Mouse (Mus musculus) embryonic facial prominence, embryonic 14.5 days (tissue): ENCODE data around the gene Zbtb21. TPM values are rescaled to one million over a fixed set of nuclear protein-coding genes. Genes with fewer than 3 reads are reported as not detected.
A peak's percentile ranks its signal among the peaks of the same experiment; 100 is the strongest.

Experiments used
- ATAC-seq: fragments of 200-750 bp; cut with Nextera tagmentation; 2 replicates; pipeline ENCODE4 v1.8.0; 2017; ENCODE audit warnings: low read depth, moderate number of reproducible peaks, moderate TSS enrichment
- DNase-seq: peaks from one replicate; pipeline ENCODE4 v3.0.0-alpha.2; 2015; ENCODE audit warnings: low spot score
- H3K27ac ChIP-seq: fragments of 300-500 bp; sonication (generic); replicated peaks from 2 replicates; pipeline ENCODE4 v1.5.1; 2014; ENCODE audit warnings: low read depth, mild to moderate bottlenecking, low read length, moderate library complexity
- H3K27me3 ChIP-seq: fragments of 300-500 bp; sonication (generic); replicated peaks from 2 replicates; pipeline ENCODE4 v1.6.1; 2014; ENCODE audit warnings: low read length; ENCODE audit not compliant: control insufficient read depth, insufficient read depth
- H3K36me3 ChIP-seq: fragments of 300-500 bp; sonication (generic); 2 replicates; pipeline ENCODE4 v1.6.1; 2014; ENCODE audit warnings: low read length, mixed read lengths; ENCODE audit not compliant: control insufficient read depth, insufficient read depth
- H3K4me1 ChIP-seq: fragments of 300-500 bp; sonication (generic); 2 replicates; pipeline ENCODE4 v1.6.1; 2014; ENCODE audit warnings: antibody characterized with exemption, low read length; ENCODE audit not compliant: control insufficient read depth, insufficient read depth
- H3K4me2 ChIP-seq: fragments of 300-500 bp; sonication (generic); 2 replicates; pipeline ENCODE4 v1.6.1; 2014; ENCODE audit warnings: low read depth, mild to moderate bottlenecking, low read length, moderate library complexity, mixed read lengths
- H3K4me3 ChIP-seq: fragments of 300-500 bp; sonication (generic); 2 replicates; pipeline ENCODE4 v1.5.1; 2014; ENCODE audit warnings: low read depth, mild to moderate bottlenecking, low read length
- H3K9ac ChIP-seq: fragments of 300-500 bp; sonication (generic); 2 replicates; pipeline ENCODE4 v1.6.1; 2014; ENCODE audit warnings: low read depth, mild to moderate bottlenecking, low read length, moderate library complexity, mixed read lengths
- H3K9me3 ChIP-seq: fragments of 300-500 bp; sonication (generic); 2 replicates; pipeline ENCODE4 v1.6.1; 2016; ENCODE audit warnings: low read length; ENCODE audit not compliant: control insufficient read depth
- WGBS: fragments of 180-500 bp; shearing (Covaris S2); extraction: QIAGEN DNeasy Blood & Tissue Kit; methylation state at CpG from one replicate; pipeline ENCODE4 v1.1.7; 2014; 5-methylcytosine and 5-hydroxymethylcytosine counted together
- polyA plus RNA-seq: library from polyadenylated mRNA; unstranded; fragments of >200 nt; fragmentation: Nextera tagmentation; extraction: Ambion mirVana; gene quantifications from 2 replicates; pipeline ENCODE4 v1.2.1, GENCODE M21; 2014

The Zbtb21 gene
- polyA plus RNA-seq, 1 experiment from 2014 or later = 14.1 TPM

DNA sequence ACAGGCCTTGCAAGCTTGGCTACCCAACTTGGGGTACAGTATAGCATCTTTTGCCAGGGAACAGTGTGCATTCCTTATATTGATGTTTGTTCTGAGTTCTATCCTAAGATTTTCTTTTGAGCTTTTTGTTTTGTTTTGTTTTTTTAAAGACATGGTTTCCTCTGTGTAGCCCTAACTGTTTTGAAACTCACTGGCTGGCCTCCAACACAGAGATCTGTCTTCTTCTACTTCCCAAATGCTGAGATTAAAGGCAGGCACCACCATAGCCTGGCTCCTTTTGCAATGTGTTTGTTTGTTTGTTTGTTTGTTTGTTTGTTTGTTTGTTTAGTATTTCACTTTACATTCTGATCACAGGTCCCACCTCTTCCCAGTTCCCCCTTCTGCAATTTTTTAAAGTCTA is 32.2 kb downstream of the Zbtb21 start:
- Histone ChIP-seq H3K27ac (no peak overlapping the region), H3K27me3 (no peaks in the 10 kb centered on the region), H3K4me1 (no peaks in the 10 kb centered on the region), H3K9me3 (no peaks in the 10 kb centered on the region), H3K36me3 (no peaks in the 10 kb centered on the region), H3K9ac (no peak overlapping the region), H3K4me3 (no peak overlapping the region), H3K4me2 (no peak overlapping the region)
- ATAC-seq (no peak), DNase-seq (no peak)

DNA sequence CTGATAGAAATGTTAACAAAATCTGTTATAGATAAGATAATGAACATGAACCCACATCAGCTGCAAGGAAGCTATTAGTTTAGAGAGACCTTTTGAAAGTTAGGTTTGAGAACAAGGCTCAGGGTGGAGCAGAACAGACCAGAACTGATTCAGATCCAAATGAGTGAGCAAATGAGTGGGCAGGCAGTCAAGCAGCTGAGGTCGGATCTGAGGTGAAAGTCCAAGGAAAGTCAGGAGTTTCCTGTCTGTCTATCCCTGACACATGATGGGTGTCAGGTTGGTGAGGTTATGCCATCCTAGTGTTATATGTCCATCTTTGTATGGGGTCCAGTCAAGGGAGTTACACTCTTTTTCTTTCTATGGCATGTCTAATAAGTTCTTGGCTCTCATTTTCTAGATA is 32.9 kb downstream of the Zbtb21 start:
- ATAC-seq (no peak), DNase-seq (no peak)
- Histone ChIP-seq H3K36me3 (no peaks in the 10 kb centered on the region), H3K27me3 (no peaks in the 10 kb centered on the region), H3K9me3 (no peaks in the 10 kb centered on the region), H3K4me3 (no peak overlapping the region), H3K4me1 (no peaks in the 10 kb centered on the region), H3K4me2 (no peak overlapping the region), H3K9ac (no peak overlapping the region), H3K27ac (no peak overlapping the region)
- 36% methylated on average over 1 of the region's 1 CpGs for WGBS

DNA sequence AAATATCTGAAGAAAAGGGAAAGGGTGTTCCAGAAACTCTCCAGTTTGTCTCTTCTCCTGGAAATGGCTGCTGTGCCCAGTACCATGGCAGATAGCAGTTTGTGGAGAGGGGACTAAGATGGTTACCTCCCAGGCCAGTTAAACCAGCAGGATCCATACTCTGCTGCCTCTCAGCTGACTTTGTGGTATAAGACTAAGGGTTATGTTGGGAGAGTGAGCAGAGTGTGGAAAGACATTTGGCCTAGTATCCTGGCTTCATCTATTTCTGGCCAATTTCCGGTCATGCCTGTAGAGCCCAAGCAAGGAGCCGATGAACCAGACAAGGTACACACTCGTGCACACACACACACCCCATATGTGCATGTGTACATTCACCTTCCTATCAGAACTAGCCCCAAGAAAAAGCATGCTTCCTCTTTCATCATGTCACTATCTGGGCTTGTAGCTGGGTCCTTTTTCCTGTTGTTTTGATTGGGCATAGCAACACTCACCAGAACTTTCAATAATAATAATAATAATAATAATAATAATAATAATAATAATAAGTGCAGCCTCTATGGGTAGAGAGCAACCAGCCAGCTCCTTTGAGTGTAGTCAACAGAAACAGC is 35.0 kb downstream of the Zbtb21 start:
- Histone ChIP-seq H3K27ac (no peak overlapping the region), H3K9me3 (no peaks in the 10 kb centered on the region), H3K4me2 (no peak overlapping the region), H3K4me1 (peaks cover 5% of the 10 kb centered on the region; the same call in 1 of the 2 replicates), H3K4me3 (no peak overlapping the region), H3K36me3 (no peaks in the 10 kb centered on the region), H3K9ac (no peak overlapping the region), H3K27me3 (no peaks in the 10 kb centered on the region)
- ATAC-seq (no peak), DNase-seq (no peak)
- WGBS = 87% methylated on average over 3 of the region's 3 CpGs

DNA sequence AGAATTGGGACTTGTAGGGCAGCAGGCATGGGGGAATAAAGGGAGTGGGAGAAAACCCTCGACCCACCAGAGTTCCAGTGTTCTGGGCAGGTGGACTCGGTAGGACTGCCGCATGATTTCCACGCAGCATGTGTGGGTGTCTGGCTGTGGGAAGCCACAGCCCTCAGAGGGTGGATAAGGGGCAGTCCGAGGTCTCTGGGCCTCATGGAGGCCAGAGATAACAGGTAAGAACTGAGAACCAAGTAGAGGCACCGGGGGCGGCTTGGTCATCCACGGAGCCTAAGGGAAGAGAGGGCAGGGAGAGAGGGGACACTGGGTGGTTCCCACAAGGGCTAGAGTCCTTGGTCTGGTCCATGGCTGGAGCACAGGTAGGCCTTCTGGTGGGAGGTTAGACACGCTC is 36.0 kb downstream of the Zbtb21 start:
- no peak overlapping the region for H3K4me2 ChIP-seq
- no peak for ATAC-seq
- no peaks in the 10 kb centered on the region for H3K27me3 ChIP-seq
- peaks cover 5% of the 10 kb centered on the region; the same call in 1 of the 2 replicates for H3K4me1 ChIP-seq
- no peak overlapping the region for H3K4me3 ChIP-seq
- H3K36me3 ChIP-seq = no peaks in the 10 kb centered on the region
- 84% methylated on average over 9 of the region's 9 CpGs for WGBS
- DNase-seq = no peak
- no peak overlapping the region for H3K9ac ChIP-seq
- no peak overlapping the region for H3K27ac ChIP-seq
- no peaks in the 10 kb centered on the region for H3K9me3 ChIP-seq

DNA sequence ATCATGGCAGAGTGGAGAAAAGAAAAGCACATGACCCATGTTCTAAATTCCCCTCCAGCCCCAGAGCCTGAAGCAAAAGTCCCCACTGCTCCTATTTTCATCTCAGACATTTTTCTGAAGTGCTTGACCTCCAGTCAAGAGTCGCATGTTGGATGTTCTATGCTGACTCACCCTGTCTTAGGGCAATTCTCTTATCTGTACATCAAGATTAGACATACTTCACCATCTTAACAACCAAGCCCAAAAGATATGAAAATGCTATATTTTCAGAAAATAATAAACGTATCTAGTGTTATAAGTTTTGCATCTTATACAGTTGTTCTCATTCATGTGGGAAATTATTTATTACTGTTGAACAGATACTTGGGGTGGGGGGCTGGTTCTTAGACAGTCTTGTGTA is 36.7 kb downstream of the Zbtb21 start:
- no peak for DNase-seq
- WGBS = 79% methylated on average over 2 of the region's 2 CpGs
- Histone ChIP-seq H3K36me3 (no peaks in the 10 kb centered on the region), H3K4me2 (no peak overlapping the region), H3K4me1 (peaks cover 5% of the 10 kb centered on the region; the same call in 1 of the 2 replicates), H3K4me3 (no peak overlapping the region), H3K27ac (no peak overlapping the region), H3K9ac (no peak overlapping the region), H3K9me3 (no peaks in the 10 kb centered on the region), H3K27me3 (no peaks in the 10 kb centered on the region)
- no peak for ATAC-seq

DNA sequence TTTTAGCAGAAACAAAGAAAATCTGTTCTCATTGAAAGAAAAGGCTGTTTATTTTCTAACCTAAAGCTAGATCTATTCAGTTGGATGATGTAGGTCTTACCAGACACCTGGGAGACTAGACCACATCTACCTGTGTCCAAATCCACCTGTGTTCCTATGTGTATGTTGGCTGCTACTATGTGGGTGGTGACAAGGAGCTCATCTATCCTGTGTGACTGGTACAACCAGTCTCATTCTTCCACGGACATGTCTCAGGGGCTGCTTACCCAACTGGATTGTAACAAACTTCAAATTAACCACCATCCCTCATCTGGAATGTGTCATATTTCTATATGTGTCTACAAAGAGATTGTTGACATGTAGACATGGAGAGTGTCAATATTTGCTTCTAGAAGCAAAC is 38.7 kb downstream of the Zbtb21 start:
- ATAC-seq = no peak

DNA sequence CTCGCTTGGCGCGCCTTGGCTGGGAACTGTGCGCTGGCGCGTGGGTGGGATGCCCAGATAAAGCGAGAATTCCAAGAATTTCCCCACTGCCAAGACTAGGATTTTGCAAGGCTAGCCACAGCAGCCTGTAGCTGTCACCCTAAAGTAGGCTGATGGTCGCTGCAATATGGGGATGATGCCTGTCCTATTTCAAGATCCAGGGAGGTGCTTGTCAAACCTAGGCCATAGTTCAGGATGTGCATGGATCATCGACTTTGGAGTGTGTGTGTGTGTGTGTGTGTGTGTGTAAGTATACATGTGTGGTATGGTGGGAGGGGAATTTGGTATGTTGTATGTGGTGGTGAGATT is 39.7 kb downstream of the Zbtb21 start:
- Histone ChIP-seq H3K27me3 (no peaks in the 10 kb centered on the region), H3K4me3 (peak overlapping the region; percentile 90), H3K9me3 (no peaks in the 10 kb centered on the region), H3K4me1 (peaks cover 5% of the 10 kb centered on the region; the same call in 1 of the 2 replicates), H3K36me3 (no peaks in the 10 kb centered on the region), H3K9ac (peak overlapping the region; percentile 86), H3K27ac (peak overlapping the region; percentile 87; the same call in 1 of the 2 replicates), H3K4me2 (peak overlapping the region; percentile 69)
- no peak for DNase-seq
- ATAC-seq = peak; percentile 38
- 2% methylated on average over 9 of the region's 9 CpGs for WGBS

More for the DNA sequence above, 38.7 kb downstream of the Zbtb21 start:
- H3K27ac ChIP-seq = no peak overlapping the region
- 71% methylated on average over 1 of the region's 1 CpGs for WGBS
- peaks cover 5% of the 10 kb centered on the region; the same call in 1 of the 2 replicates for H3K4me1 ChIP-seq
- H3K36me3 ChIP-seq = no peaks in the 10 kb centered on the region
- DNase-seq = peak; percentile 49
- no peaks in the 10 kb centered on the region for H3K27me3 ChIP-seq
- H3K9me3 ChIP-seq = no peaks in the 10 kb centered on the region
- no peak overlapping the region for H3K9ac ChIP-seq
- no peak overlapping the region for H3K4me3 ChIP-seq
- no peak overlapping the region for H3K4me2 ChIP-seq

DNA sequence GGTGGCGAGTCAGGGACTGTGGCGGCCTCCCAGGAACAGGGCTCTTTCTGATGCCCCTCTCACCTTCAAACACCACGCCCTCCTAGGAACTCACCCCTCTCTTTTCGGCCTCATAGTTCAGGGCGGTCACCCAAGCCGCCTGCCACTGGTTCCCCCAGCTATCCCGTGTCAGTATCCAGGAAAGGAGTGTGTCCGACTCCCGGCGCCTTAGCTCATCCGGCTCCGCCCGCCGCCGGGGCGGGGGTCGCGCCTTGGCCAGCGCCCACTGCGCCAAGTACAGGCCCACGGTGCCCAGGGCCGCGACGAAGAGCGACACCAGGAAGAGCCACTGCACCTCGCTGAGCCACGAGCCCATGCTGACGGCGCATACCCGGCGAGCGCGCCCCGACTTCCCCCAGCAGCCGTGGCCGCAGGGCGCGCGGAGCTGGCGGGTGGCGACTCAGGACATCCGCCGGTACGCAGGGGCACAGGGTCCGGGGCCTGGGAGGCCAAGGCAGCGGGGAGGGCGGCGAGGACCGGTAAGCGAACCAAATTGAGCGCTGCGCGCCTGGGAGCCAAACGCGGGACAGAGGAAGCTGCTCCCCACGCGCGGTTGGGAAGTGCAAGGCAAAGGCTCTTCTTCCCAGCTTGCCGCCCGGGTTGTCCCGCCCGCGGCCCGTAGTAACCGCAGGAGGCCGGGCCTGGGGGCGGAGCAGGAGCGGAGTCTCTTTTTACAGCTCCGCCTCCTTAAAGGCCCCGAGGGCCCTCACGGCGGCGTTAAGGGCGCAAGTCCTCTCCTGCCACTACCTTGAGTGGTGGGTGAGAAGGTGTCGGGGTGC is 40.3 kb downstream of the Zbtb21 start:
- Histone ChIP-seq H3K27ac (peak overlapping the region; percentile 87), H3K4me1 (peaks cover 5% of the 10 kb centered on the region; the same call in 1 of the 2 replicates), H3K27me3 (no peaks in the 10 kb centered on the region), H3K4me2 (peak overlapping the region; percentile 69), H3K36me3 (no peaks in the 10 kb centered on the region), H3K4me3 (peak overlapping the region; percentile 90), H3K9ac (peak overlapping the region; percentile 86), H3K9me3 (no peaks in the 10 kb centered on the region)
- WGBS = under 1% methylated on average over 30 of the region's 75 CpGs
- DNase-seq (peak; percentile 94), ATAC-seq (peak; percentile 96)
